Mouse (Mus musculus) limb, embryonic 11.5 days (tissue): Measurements from ENCODE around the gene Tuba1c. TPM values are rescaled to one million over a fixed set of nuclear protein-coding genes. Genes with fewer than 3 reads are reported as not detected.

Experiments used
- ATAC-seq: fragments of 200-750 bp; cut with Nextera tagmentation; 2 replicates; pipeline ENCODE4 v1.8.0; 2017; ENCODE audit warnings: low read depth; ENCODE audit not compliant: insufficient number of reproducible peaks, low FRiP score, low TSS enrichment
- DNase-seq: peaks from one replicate; pipeline ENCODE4 v3.0.0-alpha.2; 2015; ENCODE audit warnings: low spot score
- H3K27ac ChIP-seq: fragments of 300-500 bp; sonication (generic); replicated peaks from 2 replicates; pipeline ENCODE4 v1.5.1; 2014; ENCODE audit warnings: low read depth, mild to moderate bottlenecking, low read length
- H3K27me3 ChIP-seq: fragments of 300-500 bp; sonication (generic); 2 replicates; pipeline ENCODE4 v1.6.1; 2014; ENCODE audit warnings: mild to moderate bottlenecking, low read length, mixed read lengths; ENCODE audit not compliant: control insufficient read depth, insufficient read depth
- H3K36me3 ChIP-seq: fragments of 300-500 bp; sonication (generic); 2 replicates; pipeline ENCODE4 v1.6.1; 2014; ENCODE audit warnings: mild to moderate bottlenecking, low read length, moderate library complexity, mixed read lengths; ENCODE audit not compliant: control insufficient read depth, insufficient read depth
- H3K4me1 ChIP-seq: fragments of 300-500 bp; sonication (generic); 2 replicates; pipeline ENCODE4 v1.6.1; 2014; ENCODE audit warnings: low read length, mixed read lengths; ENCODE audit not compliant: control insufficient read depth, insufficient read depth
- H3K4me2 ChIP-seq: fragments of 300-500 bp; sonication (generic); 2 replicates; pipeline ENCODE4 v1.6.1; 2014; ENCODE audit warnings: low read depth, mild to moderate bottlenecking, moderate library complexity; ENCODE audit not compliant: severe bottlenecking
- H3K4me3 ChIP-seq: fragments of 300-500 bp; sonication (generic); 2 replicates; pipeline ENCODE4 v1.5.1; 2014; ENCODE audit warnings: low read depth, low read length
- H3K9ac ChIP-seq: fragments of 300-500 bp; sonication (generic); 2 replicates; pipeline ENCODE4 v1.6.1; 2014; ENCODE audit warnings: mild to moderate bottlenecking, low read length
- H3K9me3 ChIP-seq: fragments of 300-500 bp; sonication (generic); 2 replicates; pipeline ENCODE4 v1.6.1; 2016; ENCODE audit warnings: low read length; ENCODE audit not compliant: control insufficient read depth
- WGBS: fragments of 180-500 bp; shearing (Covaris S2); extraction: QIAGEN DNeasy Blood & Tissue Kit; methylation state at CpG from one replicate; pipeline ENCODE4 v1.1.7; 2014; 5-methylcytosine and 5-hydroxymethylcytosine counted together
- polyA plus RNA-seq: library from polyadenylated mRNA; unstranded; fragments of >200 nt; fragmentation: Nextera tagmentation; extraction: Ambion mirVana; gene quantifications from 2 replicates; pipeline ENCODE4 v1.2.1, GENCODE M21; 2014

The Tuba1c gene
- polyA plus RNA-seq, 1 experiment from 2014 or later = 157 TPM

DNA sequence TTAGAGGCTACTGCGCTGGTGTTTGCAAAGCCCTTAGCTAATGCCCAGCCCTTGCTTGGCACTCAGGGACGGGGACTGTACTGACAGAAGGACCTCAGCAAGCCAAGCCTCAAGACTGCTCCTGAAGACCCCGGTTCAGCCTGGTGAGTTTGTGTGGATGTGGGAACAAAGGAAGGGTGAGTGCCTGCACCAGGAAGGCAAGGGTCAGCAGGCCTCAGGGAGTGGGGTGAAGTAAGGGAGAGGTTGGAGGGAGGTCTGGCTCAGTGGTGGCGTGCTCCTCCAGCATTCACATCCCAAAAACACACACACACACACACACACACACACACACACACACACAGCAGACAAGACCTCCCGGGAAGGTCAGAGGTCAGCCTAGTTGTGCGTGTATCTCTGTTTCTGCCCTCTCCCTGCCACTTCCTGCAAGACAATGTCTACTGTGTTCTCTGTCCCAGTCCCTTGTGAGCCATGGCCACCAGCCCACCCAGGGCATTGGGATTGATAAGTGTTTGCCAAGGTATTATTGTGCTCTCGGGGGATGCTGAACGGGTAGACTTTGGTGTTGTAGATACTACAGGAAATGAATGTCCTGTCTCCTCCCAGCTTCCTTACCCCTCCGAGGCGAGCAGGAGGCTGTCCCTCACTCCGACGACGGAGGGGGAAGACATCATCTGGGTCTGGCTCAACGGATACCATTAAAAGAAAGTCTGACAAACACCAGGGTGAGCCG is 48.7 kb downstream of the Tuba1c start:
- Histone ChIP-seq H3K4me2 (no peak overlapping the region), H3K9me3 (no peaks in the 10 kb centered on the region), H3K4me1 (peaks cover 10% of the 10 kb centered on the region), H3K27me3 (no peaks in the 10 kb centered on the region; the same call in 1 of the 2 replicates), H3K27ac (no peak overlapping the region), H3K4me3 (no peak overlapping the region), H3K9ac (no peak overlapping the region), H3K36me3 (peaks cover 26% of the 10 kb centered on the region)
- ATAC-seq = no peak
- WGBS = 82% methylated on average over 15 of the region's 15 CpGs
- DNase-seq = no peak

GRCm38 (mm10) chr15:99079804-99080203 is 50.1 kb downstream of the Tuba1c start:
- 91% methylated on average over 3 of the region's 3 CpGs for WGBS
- ATAC-seq = no peak
- Histone ChIP-seq H3K27ac (no peak overlapping the region), H3K4me2 (no peak overlapping the region), H3K27me3 (peaks cover 10% of the 10 kb centered on the region), H3K9me3 (no peaks in the 10 kb centered on the region), H3K4me1 (peaks cover 11% of the 10 kb centered on the region), H3K9ac (no peak overlapping the region), H3K4me3 (no peak overlapping the region), H3K36me3 (peaks cover 27% of the 10 kb centered on the region)
- no peak for DNase-seq

DNA sequence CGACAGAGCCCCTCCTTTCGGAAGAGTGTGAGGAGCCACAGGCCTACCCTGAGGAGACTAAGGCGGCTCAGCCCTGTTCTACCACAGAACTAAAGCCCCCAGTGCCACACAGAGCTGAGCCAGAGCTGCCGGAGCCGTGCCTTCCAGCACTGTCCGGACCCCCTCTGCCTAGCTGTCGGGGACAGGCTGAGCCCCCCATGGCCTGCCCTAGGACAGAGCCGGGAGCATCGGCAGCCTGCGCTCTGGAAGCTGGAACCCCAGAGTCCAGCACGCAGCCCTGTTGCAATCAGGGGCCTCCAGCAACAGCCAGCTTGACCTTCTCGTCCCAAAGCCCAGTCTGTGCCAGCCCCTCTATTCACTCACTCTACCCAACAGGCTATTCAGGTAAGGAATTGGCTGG is 52.6 kb downstream of the Tuba1c start:
- no peaks in the 10 kb centered on the region for H3K9me3 ChIP-seq
- peaks cover 4% of the 10 kb centered on the region; the same call in 1 of the 2 replicates for H3K4me1 ChIP-seq
- H3K27me3 ChIP-seq = peaks cover 32% of the 10 kb centered on the region
- H3K4me3 ChIP-seq = no peak overlapping the region
- no peak for DNase-seq
- no peak for ATAC-seq
- H3K9ac ChIP-seq = no peak overlapping the region
- no peak overlapping the region for H3K4me2 ChIP-seq
- H3K36me3 ChIP-seq = peaks cover 24% of the 10 kb centered on the region
- H3K27ac ChIP-seq = no peak overlapping the region
- 95% methylated on average over 12 of the region's 12 CpGs for WGBS

GRCm38 (mm10) chr15:99082840-99083239 is 53.1 kb downstream of the Tuba1c start:
- no peak overlapping the region for H3K27ac ChIP-seq
- peaks cover 21% of the 10 kb centered on the region for H3K36me3 ChIP-seq
- ATAC-seq = no peak
- no peak for DNase-seq
- peaks cover 37% of the 10 kb centered on the region for H3K27me3 ChIP-seq
- H3K9me3 ChIP-seq = no peaks in the 10 kb centered on the region
- 91% methylated on average over 16 of the region's 16 CpGs for WGBS
- peaks cover 4% of the 10 kb centered on the region; the same call in 1 of the 2 replicates for H3K4me1 ChIP-seq
- no peak overlapping the region for H3K4me3 ChIP-seq
- no peak overlapping the region for H3K4me2 ChIP-seq
- no peak overlapping the region for H3K9ac ChIP-seq

- H3K9ac ChIP-seq = no peak overlapping the region
- no peak overlapping the region for H3K27ac ChIP-seq
- no peak overlapping the region for H3K4me2 ChIP-seq
- no peaks in the 10 kb centered on the region for H3K9me3 ChIP-seq
- H3K27me3 ChIP-seq = peaks cover 41% of the 10 kb centered on the region
- peaks cover 20% of the 10 kb centered on the region for H3K36me3 ChIP-seq
- WGBS = 72% methylated on average over 9 of the region's 9 CpGs
- DNase-seq = peak; percentile 54
- no peak for ATAC-seq
- no peak overlapping the region for H3K4me3 ChIP-seq
- peaks cover 4% of the 10 kb centered on the region; the same call in 1 of the 2 replicates for H3K4me1 ChIP-seq
These were observed 53.6 kb downstream of the Tuba1c start for GRCm38 (mm10) chr15:99083258-99083657.

DNA sequence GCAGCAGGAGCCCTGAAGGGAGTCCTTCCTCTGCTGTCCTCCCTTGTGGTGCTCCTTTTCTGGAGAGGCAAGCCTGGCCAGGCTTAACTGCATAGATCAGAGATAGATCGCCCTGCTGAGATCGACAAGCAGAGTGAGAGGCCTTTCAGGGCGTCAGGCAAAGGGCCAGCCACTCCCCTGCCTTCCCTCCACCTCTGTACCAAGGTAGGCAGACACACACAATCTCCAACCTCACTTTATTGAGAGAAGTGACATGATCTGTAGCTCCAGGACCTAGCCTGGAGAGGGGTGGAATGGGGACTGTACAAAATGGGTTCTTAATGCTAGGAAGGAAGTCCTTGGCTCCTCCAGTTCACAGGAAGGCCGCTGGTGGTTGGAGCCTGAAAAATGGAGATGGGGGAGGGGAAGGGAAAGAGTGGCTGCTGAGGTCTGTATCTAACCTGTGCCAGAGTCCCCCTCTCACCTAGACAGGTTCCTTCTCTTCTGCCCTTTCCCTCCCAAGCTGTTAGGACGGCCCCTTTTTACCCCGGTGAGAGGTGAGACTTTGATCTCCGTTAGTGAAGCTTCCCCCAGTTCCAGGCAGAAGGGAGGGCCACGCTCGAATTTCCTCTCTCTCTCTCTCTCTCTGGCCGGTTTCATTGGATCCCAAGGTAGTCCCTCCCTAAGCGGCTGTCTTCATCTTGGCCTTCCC is 54.3 kb downstream of the Tuba1c start:
- no peak overlapping the region for H3K4me3 ChIP-seq
- DNase-seq (no peak), ATAC-seq (no peak)
- peaks cover 49% of the 10 kb centered on the region for H3K27me3 ChIP-seq
- 5% methylated on average over 11 of the region's 11 CpGs for WGBS
- peak overlapping the region; percentile 3; the same call in 1 of the 2 replicates for H3K4me2 ChIP-seq
- H3K9me3 ChIP-seq = no peaks in the 10 kb centered on the region
- H3K4me1 ChIP-seq = peaks cover 4% of the 10 kb centered on the region; the same call in 1 of the 2 replicates
- peaks cover 15% of the 10 kb centered on the region for H3K36me3 ChIP-seq
- no peak overlapping the region for H3K9ac ChIP-seq
- no peak overlapping the region for H3K27ac ChIP-seq

DNA sequence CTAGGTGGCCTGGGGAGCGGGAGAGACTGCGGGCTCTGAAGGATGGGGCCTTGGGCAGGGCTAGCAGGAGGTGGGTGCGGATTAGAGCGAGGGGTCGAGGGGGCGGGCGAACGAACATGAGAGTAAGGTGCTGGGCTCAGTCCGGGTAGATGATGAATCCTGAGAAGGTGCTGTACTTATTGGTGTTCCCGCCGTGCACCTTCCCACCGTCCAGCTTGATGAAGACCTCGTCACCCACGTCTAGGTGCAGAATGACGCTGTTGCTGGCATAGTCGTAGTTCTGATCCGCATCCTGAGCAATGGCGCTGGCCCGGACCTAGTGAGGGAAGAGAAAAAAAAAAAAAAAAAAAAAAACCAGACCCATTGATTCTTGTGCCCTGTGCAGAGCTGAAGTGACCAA is 54.9 kb downstream of the Tuba1c start:
- H3K36me3 ChIP-seq = peaks cover 15% of the 10 kb centered on the region
- peaks cover 4% of the 10 kb centered on the region; the same call in 1 of the 2 replicates for H3K4me1 ChIP-seq
- H3K27ac ChIP-seq = no peak overlapping the region
- no peak overlapping the region for H3K9ac ChIP-seq
- H3K27me3 ChIP-seq = peaks cover 55% of the 10 kb centered on the region
- DNase-seq (no peak), ATAC-seq (no peak)
- no peaks in the 10 kb centered on the region for H3K9me3 ChIP-seq
- no peak overlapping the region for H3K4me3 ChIP-seq
- 4% methylated on average over 19 of the region's 19 CpGs for WGBS
- H3K4me2 ChIP-seq = peak overlapping the region; percentile 3; the same call in 1 of the 2 replicates

- Histone ChIP-seq H3K4me2 (no peak overlapping the region), H3K27me3 (peaks cover 68% of the 10 kb centered on the region), H3K9me3 (no peaks in the 10 kb centered on the region), H3K4me1 (peaks cover 4% of the 10 kb centered on the region; the same call in 1 of the 2 replicates), H3K4me3 (no peak overlapping the region), H3K27ac (no peak overlapping the region), H3K36me3 (peaks cover 15% of the 10 kb centered on the region), H3K9ac (no peak overlapping the region)
- DNase-seq (no peak), ATAC-seq (no peak)
- WGBS = 57% methylated on average over 4 of the region's 4 CpGs
These were observed 56.3 kb downstream of the Tuba1c start for GRCm38 (mm10) chr15:99085997-99086396.
